Mouse (Mus musculus): ENCODE measurements at regions not wholly inside any gene's neighbourhood (a gene's known extent, or its start where the extent isn't known, plus 50 kb on each side); places are given as distances from the start of the nearest gene placed in this dataset.

GRCm38 (mm10) chr8:107671471-107671870 is 83.2 kb upstream of the Psmd7 start:
- TF ChIP-seq POLR2A (IDR thresholded peaks at IDR 0.05; ENCODE audit: control insufficient read depth, low read depth, low read length), result no peak
- TF ChIP-seq CTCF (IDR thresholded peaks at IDR 0.05; ENCODE audit: control insufficient read depth, insufficient read depth, insufficient replicate concordance, low read depth, low read length), result no peak
